Mouse (Mus musculus) heart, postnatal 25 days (tissue): ENCODE data around the gene Gm20388. TPM values are rescaled to one million over a fixed set of nuclear protein-coding genes. Genes with fewer than 3 reads are reported as not detected.

Source experiments
- DNase-seq: peaks from one replicate; pipeline ENCODE4 v3.0.0; 2022; ENCODE audit warnings: low spot score
- intact Hi-C: fragments of 180-260 bp; cut with DNase I; formaldehyde crosslinking; loops from one replicate; pipeline ENCODE4 v1.15.1; 2025
- total RNA-seq, 2 experiments: library from RNA; stranded (reverse); gene quantifications; 2 replicates each; pipeline ENCODE4 v1.2.3; 2021

Gm20388 gene
- total RNA-seq, 2 experiments from 2014 or later, result 2.7 TPM; not detected in 1

DNA sequence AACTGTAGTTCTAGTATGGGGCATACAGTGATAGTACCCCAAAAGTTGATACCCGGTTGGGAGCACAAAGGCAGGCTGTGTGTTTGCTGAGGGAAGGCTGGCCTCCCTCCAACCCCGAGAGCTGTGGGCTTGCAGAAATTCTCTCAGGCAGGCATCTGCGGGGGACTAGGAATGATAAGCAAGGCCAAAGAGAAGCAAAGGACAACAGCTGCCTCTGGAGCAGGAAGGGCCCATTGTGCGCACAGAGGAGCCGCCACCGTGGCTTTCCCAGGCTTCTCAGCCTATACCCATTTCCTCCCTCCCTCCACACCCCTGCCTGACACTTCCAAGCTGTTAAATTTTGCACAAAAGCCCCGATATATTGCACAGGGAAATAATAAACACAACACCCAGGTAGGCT is 3423.2 kb downstream of the Gm20388 start:
- intact Hi-C loops, result no loop called here
- DNase-seq, result no peak

- intact Hi-C loops, result no loop called here
- DNase-seq, result no peak
These were observed 3423.8 kb downstream of the Gm20388 start for GRCm38 (mm10) chr8:123334467-123334866.

GRCm38 (mm10) chr8:123337475-123337874 is 3426.8 kb downstream of the Gm20388 start:
- intact Hi-C loops, result no loop called here

DNA sequence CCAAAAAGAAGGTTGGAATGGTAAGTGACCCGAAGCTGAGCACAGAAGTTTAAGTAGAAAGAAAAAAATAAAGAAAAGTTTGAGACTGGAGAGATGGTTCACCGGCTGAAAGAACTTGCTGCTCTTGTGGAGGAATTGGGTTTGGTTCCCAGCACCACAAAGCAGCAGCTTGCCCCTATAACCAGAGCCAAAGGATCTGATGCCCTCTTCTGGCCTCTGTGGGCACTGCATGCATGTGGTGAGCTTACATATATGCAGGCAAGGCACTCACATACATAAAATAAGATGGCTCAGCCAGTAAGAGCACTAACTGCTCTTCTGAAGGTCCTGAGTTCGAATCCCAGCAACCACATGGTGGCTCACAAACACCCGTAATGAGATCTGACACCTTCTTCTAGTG is 3429.4 kb downstream of the Gm20388 start:
- intact Hi-C loops, result no loop called here

More at GRCm38 (mm10) chr8:123337475-123337874, 3426.8 kb downstream of the Gm20388 start:
- no peak for DNase-seq

DNA sequence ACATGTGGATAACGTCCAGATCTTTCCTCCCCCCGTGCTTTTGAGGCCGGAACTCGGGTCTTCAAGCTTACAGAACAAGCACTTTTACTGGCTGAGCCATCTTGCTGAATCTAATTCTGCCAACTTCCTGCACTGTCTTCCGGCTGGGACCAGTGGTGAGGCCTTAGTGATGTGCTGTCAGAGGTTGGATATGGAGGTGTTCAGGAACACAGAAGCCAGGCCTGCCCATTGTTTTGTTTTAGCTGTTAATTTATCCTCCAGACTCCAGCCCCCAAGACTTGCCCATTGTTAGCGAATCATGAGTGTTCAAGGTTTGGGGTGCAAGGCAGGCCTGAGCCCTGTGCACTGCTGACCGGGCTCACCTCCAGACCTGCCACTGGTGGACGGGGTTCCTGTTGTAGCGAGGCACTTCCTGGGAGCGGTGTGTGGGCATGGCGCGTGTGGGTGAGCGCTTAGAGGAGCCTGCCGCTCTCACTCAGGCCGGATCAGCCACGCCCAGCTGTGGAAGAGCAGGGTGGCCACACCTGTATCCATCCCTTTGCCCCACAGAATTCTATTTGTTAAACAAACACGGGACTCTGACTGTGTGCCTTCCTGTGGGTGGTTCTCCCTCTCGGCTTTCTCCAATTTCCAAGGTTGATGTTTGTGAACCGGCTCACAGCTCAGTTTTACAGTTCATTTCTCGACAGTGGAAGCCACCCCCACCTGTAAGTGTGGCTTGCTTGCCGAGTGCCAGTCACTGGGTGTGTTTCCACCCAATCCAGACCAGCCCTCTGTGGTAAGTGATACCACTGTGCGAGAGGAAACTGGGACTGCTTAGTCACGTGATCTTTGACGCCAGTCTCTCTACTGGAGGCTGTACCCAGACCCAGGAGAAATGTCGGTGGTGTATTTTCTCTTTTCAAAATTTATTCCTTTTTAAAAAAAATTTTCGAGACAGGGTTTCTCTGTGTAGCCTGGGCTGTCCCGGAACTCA is 3430.7 kb downstream of the Gm20388 start:
- intact Hi-C loops, result no loop called here
- no peak for DNase-seq

More for the DNA sequence above, 3429.4 kb downstream of the Gm20388 start:
- DNase-seq, result no peak

- intact Hi-C loops, result no loop called here
- DNase-seq, result no peak
These were observed 3431.6 kb downstream of the Gm20388 start for GRCm38 (mm10) chr8:123342253-123342652.

DNA sequence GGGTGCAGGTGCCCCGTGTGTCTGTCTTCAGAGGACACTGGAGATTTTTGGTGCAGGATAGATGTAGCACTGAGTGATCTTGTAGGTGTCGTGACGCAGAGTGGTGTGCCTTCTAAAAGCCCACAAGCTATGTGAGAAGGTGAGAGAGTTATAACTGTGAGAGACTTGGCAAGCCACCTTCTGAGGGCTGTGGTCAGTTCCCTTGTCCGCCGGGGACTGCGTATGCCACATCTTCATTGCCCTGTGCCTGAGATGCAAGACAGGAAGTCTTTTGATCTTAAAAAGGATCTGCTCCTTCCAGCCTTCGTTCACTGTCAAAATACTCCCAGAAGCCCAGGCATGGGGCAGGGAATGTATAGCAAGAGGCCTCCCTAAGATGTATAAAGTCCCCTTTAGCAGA is 3432.3 kb downstream of the Gm20388 start:
- DNase-seq, result no peak
- intact Hi-C loops, result no loop called here

- intact Hi-C loops, result no loop called here
- no peak for DNase-seq
These were observed 3432.8 kb downstream of the Gm20388 start for GRCm38 (mm10) chr8:123343422-123343821.

GRCm38 (mm10) chr8:123345135-123345534 is 3434.5 kb downstream of the Gm20388 start:
- DNase-seq, result no peak
- intact Hi-C loops, result no loop called here

DNA sequence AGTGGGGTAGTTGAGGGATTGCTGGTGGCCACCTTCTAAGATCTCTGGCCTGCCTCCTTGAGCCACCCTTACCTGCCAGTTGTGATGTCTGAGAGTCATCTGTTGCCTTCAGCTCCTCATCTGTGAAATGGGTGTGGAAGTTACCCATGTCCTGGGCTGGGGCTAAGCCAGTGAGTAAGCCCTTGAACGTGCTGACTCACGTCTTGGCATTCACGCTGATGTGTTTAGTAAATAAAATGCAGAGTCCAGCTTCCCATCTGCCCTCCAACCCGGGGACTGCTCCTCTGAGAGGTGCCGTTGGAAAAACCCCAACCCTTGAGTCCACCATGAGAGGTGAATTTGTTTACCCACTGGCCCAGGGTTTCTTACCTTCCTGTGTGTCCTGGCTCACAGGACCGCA is 3435.2 kb downstream of the Gm20388 start:
- DNase-seq, result no peak
- intact Hi-C loops, result no loop called here

DNA sequence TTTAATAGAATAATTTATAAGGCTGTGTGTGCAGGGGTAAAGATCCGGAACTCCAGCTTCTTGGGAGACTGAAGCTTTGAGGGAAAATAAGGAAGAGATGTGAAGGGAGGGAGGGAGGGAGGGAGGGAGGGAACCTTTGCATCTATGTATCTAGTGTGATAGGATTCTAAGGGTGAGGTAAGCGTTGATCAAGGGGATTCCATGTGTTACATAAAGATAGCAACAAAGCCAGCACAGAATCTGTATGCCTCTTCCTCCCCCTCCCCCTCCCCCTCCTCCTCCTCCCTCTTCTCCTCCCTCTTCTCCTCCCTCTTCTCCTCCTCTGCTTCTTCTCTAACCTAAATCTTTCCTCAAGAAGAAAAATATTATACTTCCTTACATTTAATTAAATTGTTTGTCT is 3436.7 kb downstream of the Gm20388 start:
- DNase-seq, result no peak
- intact Hi-C loops, result no loop called here

DNA sequence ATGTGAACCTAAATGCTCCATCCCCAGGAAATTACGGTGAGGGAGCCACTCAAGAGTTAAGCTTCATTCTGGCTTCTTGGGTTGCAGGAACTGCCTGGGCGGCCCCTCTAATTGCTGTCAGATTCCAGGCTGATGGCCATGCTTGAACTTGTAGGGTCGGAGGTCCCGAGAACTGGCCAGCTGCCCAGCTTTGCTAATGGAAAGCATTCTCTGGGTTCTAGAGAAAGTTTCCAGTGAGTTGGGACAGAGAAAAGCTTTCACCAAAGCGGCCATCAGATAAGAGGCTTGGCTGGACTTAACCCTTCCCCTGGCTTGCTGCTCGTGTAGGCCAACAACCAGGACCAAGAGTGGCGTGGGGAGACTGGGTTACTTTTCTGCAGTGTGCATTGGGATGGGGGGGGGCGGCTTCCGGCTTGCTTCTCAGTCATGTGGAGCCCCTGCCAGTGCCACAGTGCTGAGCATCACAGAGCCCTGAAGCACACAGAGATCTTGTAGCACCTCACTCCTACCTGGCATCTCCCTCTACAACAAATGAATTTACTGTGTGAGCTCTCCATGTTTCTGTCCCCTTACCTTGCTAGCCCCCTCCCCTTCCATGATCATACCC is 3437.7 kb downstream of the Gm20388 start:
- peak; percentile 24 for DNase-seq
- intact Hi-C loops, result no loop called here

GRCm38 (mm10) chr8:123349073-123349472 is 3438.4 kb downstream of the Gm20388 start:
- no peak for DNase-seq
- intact Hi-C loops, result no loop called here

DNA sequence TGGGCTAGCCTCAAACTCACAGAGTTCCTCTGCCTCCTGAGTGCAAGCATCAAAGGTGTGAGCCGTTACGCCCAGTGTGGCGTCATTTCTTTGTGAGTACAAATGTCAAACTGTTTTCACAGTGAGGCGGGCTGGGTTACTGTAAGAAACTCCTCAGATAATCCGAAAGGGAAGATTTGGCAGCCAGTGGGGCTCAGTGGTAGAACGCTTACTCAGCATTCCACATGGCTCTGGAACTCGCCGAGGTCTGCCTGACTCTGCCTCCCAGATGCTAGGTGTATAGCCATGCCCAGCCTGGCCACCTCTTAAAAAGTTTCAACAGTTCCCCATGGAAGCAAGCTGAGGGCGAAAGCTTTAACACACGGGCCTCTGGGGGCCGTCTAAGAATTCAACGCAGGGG is 3441.5 kb downstream of the Gm20388 start:
- no peak for DNase-seq
- intact Hi-C loops, result no loop called here

- no peak for DNase-seq
- intact Hi-C loops, result no loop called here
These were observed 3442.1 kb downstream of the Gm20388 start for GRCm38 (mm10) chr8:123352786-123353185.

- intact Hi-C loops, result no loop called here
These were observed 3442.6 kb downstream of the Gm20388 start for GRCm38 (mm10) chr8:123353216-123353615.

DNA sequence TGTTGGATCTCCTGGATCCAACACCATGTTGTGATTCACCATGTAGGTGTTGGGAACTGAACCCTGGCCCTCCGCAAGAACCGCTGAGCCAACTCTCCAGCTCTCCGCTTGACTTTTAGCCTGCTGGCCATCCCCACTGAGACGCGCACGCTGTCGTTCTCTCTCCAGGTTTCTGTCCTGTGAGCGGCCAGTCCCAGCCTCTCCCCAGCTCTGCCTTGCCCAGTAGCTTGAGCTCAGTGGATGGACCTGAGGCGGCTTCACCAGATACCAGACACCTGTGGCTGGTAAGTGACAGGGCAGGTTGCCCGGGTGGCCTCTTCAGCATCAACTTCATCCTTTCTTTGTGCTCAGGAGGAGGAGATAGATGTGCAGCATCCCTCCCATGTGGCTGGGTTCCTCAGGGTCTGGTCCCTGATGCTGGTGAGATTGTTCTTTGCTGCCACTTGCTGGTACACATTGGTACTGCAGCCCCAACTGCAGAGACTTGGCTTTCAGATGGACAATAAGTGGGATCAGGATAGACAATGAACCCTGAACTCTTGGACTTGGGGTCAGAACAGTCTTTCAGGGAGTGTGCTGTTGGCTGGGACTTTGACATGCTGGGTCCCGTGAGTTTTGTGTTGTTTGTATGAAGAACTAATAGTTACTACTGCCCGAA is 3450.6 kb downstream of the Gm20388 start:
- intact Hi-C loops, result loop anchor here (2.0 kb wide), 2 partner anchors 34 to 42 kb away; partner anchors contain the start of gene Fanca
- no peak for DNase-seq

More at GRCm38 (mm10) chr8:123353216-123353615, 3442.6 kb downstream of the Gm20388 start:
- DNase-seq, result no peak

DNA sequence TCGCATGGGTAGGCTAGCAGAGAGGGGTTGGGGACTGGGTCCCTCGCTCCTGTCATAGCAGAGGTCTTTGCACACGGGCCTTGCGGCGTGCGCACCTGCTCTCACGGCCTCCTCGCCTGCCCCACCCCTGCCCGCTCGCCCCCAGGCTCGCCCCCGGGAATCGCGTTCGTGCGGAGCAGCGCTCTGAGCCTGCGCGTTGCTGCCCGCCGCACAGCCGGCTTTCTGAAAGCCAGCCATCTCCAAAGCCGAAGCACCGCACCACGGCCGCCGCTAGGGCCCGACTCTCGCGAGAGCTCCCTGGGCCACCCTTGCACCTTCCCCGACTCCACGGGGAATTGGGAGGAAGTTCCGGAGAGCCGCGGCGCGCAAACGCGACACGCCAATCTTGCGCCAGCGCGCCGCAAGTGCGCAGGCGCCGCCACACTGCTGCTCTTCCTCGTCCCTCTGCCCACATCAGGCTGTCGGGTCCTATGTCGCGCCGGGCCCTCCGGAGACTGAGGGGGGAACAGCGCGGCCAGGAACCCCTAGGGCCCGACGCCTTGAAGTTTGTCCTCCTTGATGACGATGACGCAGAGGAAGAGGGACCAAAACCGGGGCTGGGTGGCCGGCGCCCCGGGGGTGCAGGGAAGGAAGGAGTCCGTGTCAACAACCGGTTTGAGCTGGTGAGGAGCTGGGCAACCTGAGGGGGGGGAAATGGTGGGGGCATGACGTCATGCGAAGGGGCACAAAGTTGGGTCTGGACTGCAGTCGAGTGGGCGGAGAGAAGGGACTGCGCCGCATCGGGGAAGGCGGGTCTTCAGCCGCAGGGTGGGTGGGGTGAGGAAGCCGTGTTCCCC is 3463.0 kb downstream of the Gm20388 start, which contains the start of gene Tcf25:
Gene Tcf25 (plus strand): TSS at position 351 of the 836 bp plus-strand sequence.
- intact Hi-C loops, result no loop called here

DNA sequence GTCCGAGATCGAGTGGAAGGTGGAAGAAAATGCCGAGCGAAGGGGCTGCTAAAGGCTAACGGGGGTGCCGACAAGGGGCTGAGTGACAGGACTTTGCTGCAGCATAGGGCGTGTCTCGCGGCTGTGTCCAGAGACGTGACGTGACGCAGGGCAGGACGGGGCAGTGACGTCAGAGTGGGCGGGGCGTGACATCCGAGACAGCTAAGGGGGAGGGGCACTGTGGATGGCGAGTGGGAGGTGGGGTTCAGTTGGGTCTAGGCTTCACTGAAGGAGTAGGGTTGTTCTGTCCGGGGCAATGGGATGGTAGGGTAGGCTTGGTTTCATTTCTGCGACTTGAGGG is 3463.6 kb downstream of the Gm20388 start:
- DNase-seq, result peak; percentile 87
- intact Hi-C loops, result no loop called here

More for the DNA sequence above, 3463.0 kb downstream of the Gm20388 start, which contains the start of gene Tcf25:
- DNase-seq, result peak; percentile 91

- intact Hi-C loops, result no loop called here
These were observed 3465.1 kb downstream of the Gm20388 start for GRCm38 (mm10) chr8:123375701-123376100.

More at GRCm38 (mm10) chr8:123375701-123376100, 3465.1 kb downstream of the Gm20388 start:
- no peak for DNase-seq
